Mouse (Mus musculus): Measurements from ENCODE around the gene Gm3500.
"Not testable (repeated sequence)": the region's sequence is repeated elsewhere in the genome, so short reads cannot be mapped to it uniquely, and the experiment has no call there.

Gm3500 gene

GRCm38 (mm10) chr14:5388949-5389348 lies at the start of gene Gm3500:
Gene Gm3500, minus strand, starts transcription at chr14:5389049.
- not testable (repeated sequence) for DNase-seq (ENCODE audit: low read depth)

- not testable (repeated sequence) for DNase-seq (ENCODE audit: low read depth)
These were observed 54.0 kb downstream of the Gm3500 start, which contains the start of gene Gm3542 for GRCm38 (mm10) chr14:5334828-5335227. Gene Gm3542, minus strand, starts transcription at chr14:5334928.
